Mouse (Mus musculus): ENCODE data around the gene Galnt18. TPM values are rescaled to one million over a fixed set of nuclear protein-coding genes. Genes with fewer than 3 reads are reported as not detected.

The Galnt18 gene
- polyA plus RNA-seq, 1 experiment from 2014 or later, result 2.1 TPM

DNA sequence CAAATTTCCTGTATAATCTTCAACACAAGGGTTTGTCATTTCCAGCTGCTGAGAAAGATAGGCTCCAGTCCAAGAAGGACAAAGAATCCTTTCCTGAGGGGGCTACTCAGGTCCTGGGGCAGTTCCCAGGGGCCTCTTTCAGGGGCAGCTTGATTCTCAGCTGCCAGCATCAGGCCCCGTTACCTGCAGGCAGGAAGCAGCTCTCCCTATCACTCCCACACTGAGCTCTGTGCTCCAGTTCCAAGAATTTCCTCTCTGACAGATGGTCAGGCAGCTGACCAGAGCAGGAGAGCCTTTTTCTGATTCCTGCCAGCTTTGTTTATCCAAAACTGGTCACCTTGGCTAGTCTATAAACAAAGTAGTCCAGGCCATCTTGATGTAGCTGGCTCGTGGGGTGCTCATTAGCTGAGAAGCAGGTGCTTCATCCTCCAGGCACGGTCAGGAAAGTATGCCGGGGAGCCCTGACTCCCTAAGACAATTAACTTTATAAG, 191.4 kb downstream of the Galnt18 start:
- Histone ChIP-seq H3K27me3 (replicated peaks) (no peaks in the 10 kb centered on the region), H3K36me3 (no peaks in the 10 kb centered on the region), H3K27ac (no peak overlapping the region), H3K4me3 (no peak overlapping the region), H3K4me1 (no peaks in the 10 kb centered on the region), H3K4me2 (no peak overlapping the region), H3K9me3 (replicated peaks) (no peaks in the 10 kb centered on the region), H3K9ac (no peak overlapping the region)
- ATAC-seq, result no peak
- WGBS (ENCODE audit: insufficient replicate concordance), result 57% methylated on average over 4 of the region's 4 CpGs

DNA sequence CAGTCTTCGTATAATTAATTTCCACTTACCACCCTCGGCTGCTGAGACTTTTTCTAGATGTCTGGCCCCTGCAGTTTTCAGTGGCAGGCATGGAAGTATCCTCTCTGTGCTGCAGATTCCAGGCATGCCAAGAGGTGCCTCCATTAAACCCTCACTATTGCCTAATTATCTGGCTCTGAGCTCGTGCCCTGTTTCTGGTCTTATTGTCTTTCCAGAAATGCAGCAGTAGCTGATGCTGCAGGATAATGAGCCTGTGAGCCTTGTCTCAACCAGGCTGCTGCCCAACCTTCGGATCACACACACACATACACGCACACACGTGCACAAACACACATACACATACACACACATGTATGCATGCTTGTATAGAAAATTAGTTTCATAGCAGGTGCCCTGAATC, 199.2 kb downstream of the Galnt18 start:
- H3K4me3 ChIP-seq, result no peak overlapping the region
- H3K9me3 ChIP-seq (replicated peaks), result no peaks in the 10 kb centered on the region
- WGBS (ENCODE audit: insufficient replicate concordance), result 66% methylated on average over 6 of the region's 6 CpGs
- H3K4me2 ChIP-seq, result no peak overlapping the region
- no peak overlapping the region for H3K9ac ChIP-seq
- H3K27me3 ChIP-seq (replicated peaks), result no peaks in the 10 kb centered on the region
- no peaks in the 10 kb centered on the region for H3K36me3 ChIP-seq
- H3K4me1 ChIP-seq, result no peaks in the 10 kb centered on the region
- no peak for ATAC-seq
- H3K27ac ChIP-seq, result no peak overlapping the region

DNA sequence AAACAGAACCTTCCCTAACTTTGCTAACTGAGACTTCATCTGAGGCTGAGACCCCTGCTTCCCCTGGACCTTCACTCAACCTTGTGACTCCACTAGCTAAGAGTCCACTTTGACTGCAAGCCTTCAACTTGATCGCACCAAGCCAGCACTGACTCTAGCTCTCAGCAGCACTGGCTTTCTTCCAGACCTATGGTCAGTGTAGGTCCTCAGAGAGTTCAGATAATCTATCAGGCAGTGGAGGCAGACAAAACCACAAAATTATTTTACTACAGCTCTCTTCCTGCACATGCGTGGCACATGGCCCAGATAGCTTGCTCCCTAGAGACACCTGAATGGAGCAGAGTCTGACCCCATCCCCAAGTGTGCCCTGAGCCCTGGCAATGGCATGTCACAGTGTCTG, 204.7 kb downstream of the Galnt18 start:
- Histone ChIP-seq H3K27ac (no peak overlapping the region), H3K36me3 (no peaks in the 10 kb centered on the region), H3K4me1 (no peaks in the 10 kb centered on the region), H3K27me3 (replicated peaks) (no peaks in the 10 kb centered on the region), H3K9ac (no peak overlapping the region), H3K4me2 (no peak overlapping the region), H3K9me3 (replicated peaks) (no peaks in the 10 kb centered on the region), H3K4me3 (no peak overlapping the region)
- no peak for ATAC-seq
- WGBS (ENCODE audit: insufficient replicate concordance), result 47% methylated on average over 2 of the region's 2 CpGs

DNA sequence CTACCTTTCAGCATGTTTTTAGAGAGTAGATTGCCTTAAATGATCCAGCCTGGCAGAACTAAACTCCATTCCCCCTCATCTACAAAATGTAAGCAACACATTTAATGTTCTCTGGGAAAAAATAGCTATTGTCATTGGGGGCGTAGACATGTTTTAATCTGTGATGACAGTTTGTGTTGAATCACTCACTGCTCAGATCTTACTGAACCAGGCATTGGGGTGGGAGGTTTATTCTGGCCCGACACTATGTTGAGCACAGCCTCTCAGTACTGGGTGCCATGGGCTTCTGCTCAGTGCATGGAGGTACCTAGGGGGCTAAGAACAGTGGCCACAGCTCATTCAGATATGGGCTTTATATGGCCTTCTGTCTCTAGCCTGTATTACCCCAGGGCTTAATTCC, 207.4 kb downstream of the Galnt18 start:
- H3K4me2 ChIP-seq, result no peak overlapping the region
- no peak overlapping the region for H3K9ac ChIP-seq
- no peak overlapping the region for H3K4me3 ChIP-seq
- WGBS (ENCODE audit: insufficient replicate concordance), result 74% methylated on average over 2 of the region's 2 CpGs
- no peaks in the 10 kb centered on the region for H3K36me3 ChIP-seq
- no peaks in the 10 kb centered on the region for H3K9me3 ChIP-seq (replicated peaks)
- H3K27ac ChIP-seq, result no peak overlapping the region
- no peak for ATAC-seq
- no peaks in the 10 kb centered on the region for H3K27me3 ChIP-seq (replicated peaks)
- H3K4me1 ChIP-seq, result no peaks in the 10 kb centered on the region

DNA sequence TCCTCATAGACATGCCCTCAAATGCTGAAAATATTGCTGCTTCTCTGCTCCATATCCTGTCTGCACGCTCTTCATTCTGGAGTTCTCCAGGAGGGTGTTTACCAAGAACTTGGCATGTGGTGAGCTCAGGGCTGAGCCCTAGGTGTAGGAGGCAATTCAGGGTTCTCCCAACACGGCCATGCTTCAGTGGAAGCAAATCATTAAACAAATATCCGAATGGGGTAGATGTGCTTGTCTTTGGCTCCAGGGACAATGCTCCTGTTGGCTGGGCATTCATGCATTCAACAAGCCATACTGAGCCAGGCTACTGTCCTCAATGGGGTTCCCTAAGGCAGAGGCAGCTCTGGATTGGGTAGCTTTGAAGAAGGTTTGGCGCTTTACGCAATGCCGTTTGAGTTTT, 212.9 kb downstream of the Galnt18 start:
- H3K27me3 ChIP-seq (replicated peaks), result no peaks in the 10 kb centered on the region
- no peak overlapping the region for H3K27ac ChIP-seq
- WGBS (ENCODE audit: insufficient replicate concordance), result 71% methylated on average over 6 of the region's 6 CpGs
- no peaks in the 10 kb centered on the region for H3K36me3 ChIP-seq
- no peak for ATAC-seq
- H3K4me3 ChIP-seq, result no peak overlapping the region
- H3K4me1 ChIP-seq, result no peaks in the 10 kb centered on the region
- no peak overlapping the region for H3K9ac ChIP-seq
- no peak overlapping the region for H3K4me2 ChIP-seq
- H3K9me3 ChIP-seq (replicated peaks), result no peaks in the 10 kb centered on the region

DNA sequence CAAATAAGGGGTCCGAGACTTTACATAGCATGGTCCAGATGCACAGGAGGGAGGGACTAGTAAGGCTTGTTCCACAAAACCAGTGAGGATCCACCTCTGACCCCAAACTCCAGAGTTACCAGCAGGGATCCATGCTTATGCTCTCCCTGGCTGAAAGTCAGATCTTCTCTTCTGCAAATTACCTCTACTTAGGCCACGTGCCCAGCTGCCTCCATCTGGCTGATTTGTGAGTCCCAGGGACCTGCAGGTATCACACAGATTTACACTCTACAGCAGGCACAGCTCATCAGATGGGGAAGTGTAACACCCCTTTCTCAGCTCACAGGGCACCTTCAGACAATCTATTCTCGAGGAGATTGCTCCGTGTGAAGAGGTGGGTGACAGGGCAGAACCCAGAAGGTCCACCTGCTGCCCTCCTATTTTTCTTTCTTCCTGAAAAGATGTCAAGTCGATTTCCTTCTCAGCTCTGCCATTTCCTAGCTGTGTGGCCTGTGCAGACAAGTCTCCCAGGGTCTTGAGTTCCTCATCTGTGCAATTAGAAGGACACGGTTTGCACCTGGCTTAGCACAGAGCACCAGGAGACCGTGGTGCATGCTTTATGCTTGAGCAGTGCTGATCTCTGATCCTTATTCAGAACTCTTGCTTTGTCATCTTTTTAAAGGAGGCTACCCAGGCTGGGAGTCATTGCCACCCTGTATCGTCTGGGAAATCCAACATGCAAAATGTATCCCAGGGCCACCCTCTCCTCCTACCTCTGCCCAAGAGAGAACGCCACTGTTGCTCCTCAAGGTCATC, 216.3 kb downstream of the Galnt18 start:
- WGBS (ENCODE audit: insufficient replicate concordance), result 58% methylated on average over 9 of the region's 9 CpGs
- H3K27me3 ChIP-seq (replicated peaks), result no peaks in the 10 kb centered on the region

DNA sequence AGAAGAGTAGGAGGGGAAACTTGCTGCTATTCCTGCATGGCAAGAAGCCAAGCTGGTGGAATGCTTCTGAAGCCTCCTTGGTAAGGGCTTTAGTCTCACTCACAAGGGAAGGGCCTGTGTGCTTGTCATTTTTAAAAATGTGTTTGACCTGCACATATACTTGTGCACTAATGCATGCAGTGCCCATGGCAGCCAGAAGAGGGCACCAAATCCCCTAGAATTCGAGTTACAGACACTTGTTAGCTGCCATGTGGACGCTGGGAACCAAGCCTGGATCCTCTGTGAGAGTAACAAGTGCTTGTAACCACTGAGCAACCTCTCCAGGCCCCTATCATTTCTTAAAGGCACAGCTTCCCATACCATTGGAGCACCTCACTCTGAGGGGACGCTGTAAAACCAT, 219.7 kb downstream of the Galnt18 start:
- no peak for ATAC-seq
- Histone ChIP-seq H3K36me3 (no peaks in the 10 kb centered on the region), H3K4me3 (no peak overlapping the region), H3K27ac (no peak overlapping the region), H3K4me2 (no peak overlapping the region), H3K4me1 (no peaks in the 10 kb centered on the region), H3K27me3 (replicated peaks) (no peaks in the 10 kb centered on the region), H3K9me3 (replicated peaks) (peaks cover 5% of the 10 kb centered on the region; the same call in 1 of the 2 replicates), H3K9ac (no peak overlapping the region)
- WGBS (ENCODE audit: insufficient replicate concordance), result 53% methylated on average over 3 of the region's 3 CpGs

More for the DNA sequence above, 216.3 kb downstream of the Galnt18 start:
- no peak overlapping the region for H3K4me2 ChIP-seq
- no peaks in the 10 kb centered on the region for H3K4me1 ChIP-seq
- H3K9ac ChIP-seq, result no peak overlapping the region
- no peak overlapping the region for H3K4me3 ChIP-seq
- H3K36me3 ChIP-seq, result no peaks in the 10 kb centered on the region
- ATAC-seq, result no peak
- peaks cover 5% of the 10 kb centered on the region; the same call in 1 of the 2 replicates for H3K9me3 ChIP-seq (replicated peaks)
- H3K27ac ChIP-seq, result no peak overlapping the region

DNA sequence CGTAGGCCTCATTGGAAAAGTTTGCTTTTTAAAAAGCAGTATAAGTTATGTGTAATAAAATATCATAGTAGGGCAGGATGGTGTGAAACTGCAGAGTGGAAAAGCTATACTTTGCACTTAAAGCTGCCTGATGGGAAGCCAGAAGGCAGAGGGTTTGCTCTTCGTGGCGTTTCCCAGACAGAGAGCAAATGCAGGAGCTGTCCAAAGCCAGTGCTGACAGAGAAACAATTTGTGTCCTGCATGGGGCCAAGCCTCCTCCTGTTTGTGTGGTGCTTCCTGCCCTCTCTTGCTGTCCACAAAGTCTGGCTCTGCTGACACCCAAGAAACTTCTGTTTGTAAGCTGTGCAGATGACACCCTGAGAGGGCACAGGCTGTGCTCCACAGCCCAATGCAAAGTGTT, 220.8 kb downstream of the Galnt18 start:
- Histone ChIP-seq H3K4me1 (no peaks in the 10 kb centered on the region), H3K4me2 (no peak overlapping the region), H3K4me3 (no peak overlapping the region), H3K27me3 (replicated peaks) (no peaks in the 10 kb centered on the region), H3K27ac (no peak overlapping the region), H3K36me3 (no peaks in the 10 kb centered on the region), H3K9me3 (replicated peaks) (peaks cover 5% of the 10 kb centered on the region; the same call in 1 of the 2 replicates), H3K9ac (no peak overlapping the region)
- no peak for ATAC-seq
- WGBS (ENCODE audit: insufficient replicate concordance), result 47% methylated on average over 3 of the region's 3 CpGs

DNA sequence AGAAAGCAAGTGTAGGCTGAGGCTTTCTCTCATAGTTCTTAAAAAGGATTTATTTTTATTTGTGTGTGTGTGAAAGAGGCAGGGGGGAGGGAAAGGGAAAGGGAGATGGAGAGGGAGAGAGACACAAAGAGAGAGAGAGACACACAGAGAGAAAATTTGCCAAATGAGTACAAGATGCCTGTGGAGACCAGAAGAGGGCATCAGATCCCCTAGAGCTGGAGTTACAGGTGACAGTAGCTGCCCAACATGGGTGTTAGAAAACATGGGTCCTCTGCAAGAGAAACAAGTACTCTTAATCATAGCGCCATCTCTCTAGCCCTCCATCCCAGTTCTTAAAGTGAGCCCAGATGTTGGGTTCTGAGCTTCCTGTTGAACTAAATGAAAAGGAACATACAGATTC, 228.8 kb downstream of the Galnt18 start:
- Histone ChIP-seq H3K9me3 (replicated peaks) (no peaks in the 10 kb centered on the region), H3K4me2 (no peak overlapping the region), H3K9ac (no peak overlapping the region), H3K27ac (no peak overlapping the region), H3K36me3 (no peaks in the 10 kb centered on the region), H3K27me3 (replicated peaks) (no peaks in the 10 kb centered on the region), H3K4me1 (no peaks in the 10 kb centered on the region), H3K4me3 (no peak overlapping the region)
- no peak for ATAC-seq
- WGBS (ENCODE audit: insufficient replicate concordance), result 72% methylated on average over 1 of the region's 1 CpGs

DNA sequence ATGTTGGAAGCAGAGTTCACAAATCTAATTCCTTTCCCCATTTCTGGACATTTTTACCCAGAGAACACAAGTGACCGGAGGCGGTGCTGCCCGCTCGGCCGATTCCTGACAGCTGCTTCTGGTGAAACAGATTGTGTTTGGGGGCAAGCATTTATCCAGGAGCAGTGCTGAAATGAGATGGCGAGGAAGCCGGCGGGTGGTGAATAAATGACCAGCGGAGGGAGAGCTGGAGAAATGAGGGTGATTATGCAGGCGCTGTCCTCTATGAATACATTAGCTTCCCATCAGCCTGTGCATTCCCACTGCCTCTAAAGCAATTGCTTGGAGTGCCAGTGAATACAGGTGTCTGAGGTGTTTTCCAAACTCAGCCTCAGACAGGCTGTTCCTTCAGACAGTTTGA, 232.7 kb downstream of the Galnt18 start:
- WGBS (ENCODE audit: insufficient replicate concordance), result 73% methylated on average over 10 of the region's 10 CpGs
- no peak overlapping the region for H3K4me3 ChIP-seq
- H3K27ac ChIP-seq, result no peak overlapping the region
- H3K4me1 ChIP-seq, result no peaks in the 10 kb centered on the region
- ATAC-seq, result no peak
- H3K27me3 ChIP-seq (replicated peaks), result no peaks in the 10 kb centered on the region
- H3K36me3 ChIP-seq, result no peaks in the 10 kb centered on the region
- H3K9me3 ChIP-seq (replicated peaks), result no peaks in the 10 kb centered on the region
- H3K9ac ChIP-seq, result no peak overlapping the region
- H3K4me2 ChIP-seq, result no peak overlapping the region

DNA sequence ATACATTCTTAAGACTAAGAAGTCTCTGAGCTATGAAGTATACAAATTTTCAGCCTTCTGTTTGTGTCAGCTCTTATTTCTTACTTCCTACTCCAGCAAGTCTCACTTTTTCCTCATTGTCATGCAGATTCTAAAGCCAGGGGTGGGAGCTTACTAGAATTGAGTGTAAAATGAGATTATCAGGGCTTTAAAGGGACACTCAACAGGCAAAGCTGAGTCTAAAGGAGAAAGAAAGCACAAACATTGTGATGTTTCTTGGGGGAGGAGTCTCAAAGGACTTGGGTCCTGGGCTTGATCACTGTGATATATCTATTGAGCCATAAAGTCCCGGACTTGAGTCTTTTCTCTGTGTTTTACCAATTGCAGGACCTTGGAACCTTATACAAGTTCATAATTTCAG, 234.2 kb downstream of the Galnt18 start:
- no peak overlapping the region for H3K4me3 ChIP-seq
- H3K9me3 ChIP-seq (replicated peaks), result no peaks in the 10 kb centered on the region
- H3K27ac ChIP-seq, result no peak overlapping the region
- 54% methylated on average over 1 of the region's 1 CpGs for WGBS (ENCODE audit: insufficient replicate concordance)
- no peaks in the 10 kb centered on the region for H3K27me3 ChIP-seq (replicated peaks)
- H3K4me1 ChIP-seq, result no peaks in the 10 kb centered on the region
- no peak overlapping the region for H3K9ac ChIP-seq
- no peak for ATAC-seq
- no peak overlapping the region for H3K4me2 ChIP-seq
- H3K36me3 ChIP-seq, result no peaks in the 10 kb centered on the region

DNA sequence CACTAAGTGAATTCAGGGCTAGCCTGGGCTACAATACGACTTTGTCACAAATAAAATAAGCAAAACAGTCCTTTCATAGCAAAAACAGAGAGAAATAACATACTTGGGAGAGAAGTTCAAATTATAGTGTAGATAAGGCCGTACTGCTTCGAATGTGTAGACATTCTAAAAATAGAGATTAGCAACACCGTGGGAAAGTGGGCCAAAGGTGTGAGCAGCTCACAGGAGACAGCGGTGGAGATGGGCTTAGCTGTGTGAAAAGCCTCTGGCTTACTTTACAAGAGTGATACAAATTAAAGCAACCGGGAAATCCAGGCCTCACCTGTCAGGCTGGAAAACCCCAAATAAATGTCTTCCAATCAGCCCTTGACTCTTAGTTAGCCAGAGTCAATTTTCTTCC, 241.8 kb downstream of the Galnt18 start:
- no peak for ATAC-seq
- WGBS (ENCODE audit: insufficient replicate concordance), result 59% methylated on average over 6 of the region's 6 CpGs
- no peaks in the 10 kb centered on the region for H3K36me3 ChIP-seq

More for the DNA sequence above, 241.8 kb downstream of the Galnt18 start:
- H3K27me3 ChIP-seq (replicated peaks), result no peaks in the 10 kb centered on the region
- H3K4me1 ChIP-seq, result no peaks in the 10 kb centered on the region
- H3K4me3 ChIP-seq, result no peak overlapping the region
- H3K9ac ChIP-seq, result no peak overlapping the region
- H3K4me2 ChIP-seq, result no peak overlapping the region
- no peak overlapping the region for H3K27ac ChIP-seq
- no peaks in the 10 kb centered on the region for H3K9me3 ChIP-seq (replicated peaks)

Data from liver, embryonic 12.5 days (tissue).